8 mouse cellular contexts compared by ENCODE assay signal in genomic region chr11:103967106-103967735, GRCm38 (mm10). TPM values are rescaled to one million over a fixed set of nuclear protein-coding genes. Genes with fewer than 3 reads are reported as not detected.
A peak's percentile ranks its signal among the peaks of the same experiment; 100 is the strongest.
DNase-seq lines count a peak whose midpoint lies in the region; ATAC-seq and TF ChIP-seq lines count a peak whose summit lies in the region.

No protein-coding gene starts in this region.

- H3K9ac ChIP-seq in intestine, embryonic 16.5 days (ENCODE audit: low read depth, low read length), result peak overlapping the region; percentile 83
- H3K9ac ChIP-seq in midbrain, embryonic 12.5 days (replicated peaks), result peak overlapping the region; percentile 76

- TF ChIP-seq CTCF in testis, adult 2 months (IDR thresholded peaks at IDR 0.05; ENCODE audit: control insufficient read depth, insufficient read depth, insufficient replicate concordance, low read depth, low read length), result no peak

- under 1% methylated on average over 19 of the region's 20 CpGs for WGBS in intestine, embryonic 16.5 days
- WGBS in midbrain, embryonic 12.5 days, result 2% methylated on average over 20 of the region's 20 CpGs

- H3K36me3 ChIP-seq in testis, adult 2 months (ENCODE audit: control insufficient read depth, insufficient read depth, low read length), result peaks cover 5% of the 10 kb centered on the region; the same call in 1 of the 2 replicates
- H3K36me3 ChIP-seq in intestine, embryonic 16.5 days (ENCODE audit: control insufficient read depth, insufficient read depth, low read length), result peaks cover 4% of the 10 kb centered on the region; the same call in 1 of the 2 replicates
- H3K36me3 ChIP-seq in midbrain, embryonic 12.5 days, result peaks cover 26% of the 10 kb centered on the region

- H3K27me3 ChIP-seq in testis, adult 2 months (ENCODE audit: control insufficient read depth, insufficient read depth, low read length), result no peaks in the 10 kb centered on the region
- no peaks in the 10 kb centered on the region for H3K27me3 ChIP-seq in intestine, embryonic 16.5 days (replicated peaks; ENCODE audit: control insufficient read depth, insufficient read depth, low read length)
- no peaks in the 10 kb centered on the region for H3K27me3 ChIP-seq in midbrain, embryonic 12.5 days

- H3K9me3 ChIP-seq in intestine, embryonic 16.5 days (ENCODE audit: control insufficient read depth, low read length), result no peaks in the 10 kb centered on the region
- no peaks in the 10 kb centered on the region for H3K9me3 ChIP-seq in midbrain, embryonic 12.5 days

- no peak for TF ChIP-seq POLR2A in testis, adult 2 months (IDR thresholded peaks at IDR 0.05; ENCODE audit: control insufficient read depth, low read depth, low read length)

- peak overlapping the region; percentile 94 for H3K4me3 ChIP-seq in testis, adult 2 months (ENCODE audit: control insufficient read depth, low read depth, low read length)
- H3K4me3 ChIP-seq in intestine, embryonic 16.5 days (ENCODE audit: low read length), result peak overlapping the region; percentile 91
- peak overlapping the region; percentile 88 for H3K4me3 ChIP-seq in midbrain, embryonic 12.5 days

- ATAC-seq in intestine, embryonic 16.5 days, result no peak
- 0 out of 2 replicates have a peak, but pooled peaks have one; percentile 1 for ATAC-seq in midbrain, embryonic 12.5 days (ENCODE audit: low FRiP score, low read depth)

- H3K4me2 ChIP-seq in intestine, embryonic 16.5 days (ENCODE audit: low read depth, low read length), result peak overlapping the region; percentile 70
- peak overlapping the region; percentile 63 for H3K4me2 ChIP-seq in midbrain, embryonic 12.5 days (replicated peaks)

- no peaks in the 10 kb centered on the region for H3K4me1 ChIP-seq in testis, adult 2 months (ENCODE audit: control insufficient read depth, insufficient read depth, low read length)
- no peaks in the 10 kb centered on the region for H3K4me1 ChIP-seq in intestine, embryonic 16.5 days (ENCODE audit: control insufficient read depth, insufficient read depth, low read length)
- peaks cover 17% of the 10 kb centered on the region for H3K4me1 ChIP-seq in midbrain, embryonic 12.5 days

- peak; percentile 66 for DNase-seq in cerebellum, adult 9-10 months
- DNase-seq in cerebellum, adult 8-10 months, result no peak
- DNase-seq in testis, postnatal 14 days (ENCODE audit: low spot score), result no peak
- DNase-seq in layer of hippocampus, adult 8-10 months (ENCODE audit: low spot score in 2 of 2), result no peak
- DNase-seq in left cerebral cortex, adult 11 months (ENCODE audit: low spot score), result no peak

- peak overlapping the region; percentile 98 for H3K27ac ChIP-seq in testis, adult 2 months (ENCODE audit: control insufficient read depth, insufficient read depth, low read depth, low read length)
- peak overlapping the region; percentile 96 for H3K27ac ChIP-seq in intestine, embryonic 16.5 days (ENCODE audit: low read length)
- H3K27ac ChIP-seq in midbrain, embryonic 12.5 days (replicated peaks), result peak overlapping the region; percentile 93

RNA-seq across cellular contexts. Expression of gene Arf2, which starts 0.7 kb away (rescaled TPM):
- polyA plus RNA-seq in testis, adult 2 months (2012; rRNA removed), result 9.3 and 12.7 TPM in 2 replicates
- polyA plus RNA-seq in intestine, embryonic 16.5 days (2015; fragmentation: Nextera tagmentation; extraction: Ambion mirVana), result 39.7 and 41.5 TPM in 2 replicates
- polyA plus RNA-seq in midbrain, embryonic 12.5 days (2016; fragmentation: Nextera tagmentation; extraction: Ambion mirVana), result 152 and 156 TPM in 2 replicates
- 10 to 100 TPM; 39.1 to 55.3 (median 42.5) TPM for total RNA-seq in layer of hippocampus, adult 8-10 months (2022)

RNA-seq across cellular contexts. Expression of gene Nsf, which starts 13.4 kb away (rescaled TPM):
- 9.0 and 10.3 TPM in 2 replicates for polyA plus RNA-seq in testis, adult 2 months (2012; rRNA removed)
- polyA plus RNA-seq in intestine, embryonic 16.5 days (2015; fragmentation: Nextera tagmentation; extraction: Ambion mirVana), result 44.4 and 45.8 TPM in 2 replicates
- 77.3 and 80.0 TPM in 2 replicates for polyA plus RNA-seq in midbrain, embryonic 12.5 days (2016; fragmentation: Nextera tagmentation; extraction: Ambion mirVana)
- total RNA-seq in layer of hippocampus, adult 8-10 months (2022), result 1,000 to 10,000 TPM; 1,076 to 1,216 (median 1,154) TPM
